Mouse (Mus musculus): Measurements from ENCODE around the gene Hp. TPM values are rescaled to one million over a fixed set of nuclear protein-coding genes. Genes with fewer than 3 reads are reported as not detected.
A peak's percentile ranks its signal among the peaks of the same experiment; 100 is the strongest.

The Hp gene
- polyA plus RNA-seq, 1 experiment from 2014 or later: 1.7 TPM

DNA sequence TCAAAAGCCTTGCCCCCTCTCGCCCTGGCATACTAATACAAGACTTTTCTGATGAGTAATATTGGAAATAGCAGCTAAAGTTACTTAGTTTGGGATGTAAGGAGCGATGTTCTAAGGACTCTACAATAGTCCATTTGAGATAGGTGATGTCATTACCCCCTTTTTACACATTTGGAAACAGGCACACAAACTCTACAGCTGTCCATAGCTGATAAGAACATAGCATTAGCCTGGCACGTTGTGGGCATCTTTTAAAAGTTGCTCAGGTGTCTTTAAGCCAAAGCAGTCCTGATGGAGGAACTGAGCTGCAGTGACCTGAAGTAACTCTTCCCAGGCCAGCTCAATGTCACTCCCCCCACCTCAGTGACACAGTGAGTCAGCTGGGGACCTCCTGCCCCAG is 12.4 kb upstream of the Hp start:
- Histone ChIP-seq H3K9ac (no peak overlapping the region), H3K4me1 (no peaks in the 10 kb centered on the region), H3K27ac (no peak overlapping the region), H3K27me3 (no peaks in the 10 kb centered on the region), H3K4me3 (no peak overlapping the region), H3K9me3 (no peaks in the 10 kb centered on the region), H3K36me3 (peaks cover 46% of the 10 kb centered on the region), H3K4me2 (replicated peaks) (no peak overlapping the region)
- ATAC-seq (ENCODE audit: low FRiP score, low read depth): no peak
- WGBS: 83% methylated on average over 3 of the region's 3 CpGs

DNA sequence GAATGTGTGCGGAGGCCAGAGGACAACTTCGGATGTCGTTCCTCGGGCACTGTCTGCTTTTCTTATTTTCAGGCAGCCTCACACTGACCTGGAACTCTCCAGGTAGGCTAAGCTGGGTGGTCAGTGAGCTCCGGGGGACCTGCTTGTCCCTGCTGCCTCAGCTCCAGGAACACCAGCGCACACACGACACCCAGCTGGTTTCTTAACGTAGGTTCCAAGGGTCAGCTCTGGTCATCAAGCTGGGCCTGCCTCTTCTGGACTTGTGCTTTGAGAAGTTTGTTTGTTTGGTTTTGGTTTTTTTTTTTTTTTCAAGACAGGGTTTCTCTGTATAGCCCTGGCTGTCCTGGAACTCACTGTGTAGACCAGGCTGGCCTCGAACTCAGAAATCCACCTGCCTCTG is 11.9 kb upstream of the Hp start:
- H3K9ac ChIP-seq: no peak overlapping the region
- H3K27ac ChIP-seq: no peak overlapping the region
- H3K9me3 ChIP-seq: no peaks in the 10 kb centered on the region
- no peak overlapping the region for H3K4me2 ChIP-seq (replicated peaks)
- 84% methylated on average over 9 of the region's 9 CpGs for WGBS
- H3K4me3 ChIP-seq: no peak overlapping the region
- no peaks in the 10 kb centered on the region for H3K4me1 ChIP-seq
- no peaks in the 10 kb centered on the region for H3K27me3 ChIP-seq
- H3K36me3 ChIP-seq: peaks cover 45% of the 10 kb centered on the region
- no peak for ATAC-seq (ENCODE audit: low FRiP score, low read depth)

DNA sequence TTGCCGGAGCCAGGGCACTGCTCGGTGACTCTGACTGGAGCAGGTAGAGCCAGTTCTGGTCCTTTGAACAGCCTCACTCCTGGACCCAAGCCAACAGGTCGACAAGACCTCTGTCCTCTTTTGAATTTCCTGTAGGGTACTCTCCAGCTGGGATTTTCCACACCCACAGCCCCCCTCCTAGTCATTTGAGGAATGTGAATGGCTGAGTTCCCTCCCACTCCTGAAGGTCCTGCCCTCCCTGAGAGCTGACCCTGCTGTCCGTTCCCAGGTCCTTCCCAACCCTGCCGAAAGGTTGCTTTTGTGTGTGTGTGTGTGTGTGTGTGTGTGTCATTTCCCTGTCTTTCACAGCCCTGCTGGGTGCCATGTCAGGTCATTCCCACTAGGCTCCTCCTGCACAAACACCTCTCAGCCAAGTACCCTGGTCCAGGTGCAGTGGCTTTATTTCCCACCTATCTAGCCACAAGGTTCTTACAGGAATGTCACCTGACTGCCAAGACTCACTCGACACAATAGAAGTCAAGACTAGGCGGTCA is 8.1 kb upstream of the Hp start:
- H3K4me2 ChIP-seq (replicated peaks): no peak overlapping the region
- no peak overlapping the region for H3K4me3 ChIP-seq
- ATAC-seq (ENCODE audit: low FRiP score, low read depth): no peak
- no peak overlapping the region for H3K27ac ChIP-seq
- no peaks in the 10 kb centered on the region; the same call in 1 of the 2 replicates for H3K9me3 ChIP-seq
- WGBS: 65% methylated on average over 7 of the region's 7 CpGs
- H3K27me3 ChIP-seq: no peaks in the 10 kb centered on the region
- H3K9ac ChIP-seq: no peak overlapping the region
- H3K36me3 ChIP-seq: peaks cover 8% of the 10 kb centered on the region
- no peaks in the 10 kb centered on the region for H3K4me1 ChIP-seq

GRCm38 (mm10) chr8:109585652-109586051 is 6.7 kb upstream of the Hp start:
- Histone ChIP-seq H3K9me3 (no peaks in the 10 kb centered on the region; the same call in 1 of the 2 replicates), H3K27me3 (no peaks in the 10 kb centered on the region), H3K4me3 (no peak overlapping the region), H3K9ac (no peak overlapping the region), H3K4me1 (no peaks in the 10 kb centered on the region), H3K36me3 (no peaks in the 10 kb centered on the region), H3K27ac (no peak overlapping the region), H3K4me2 (replicated peaks) (no peak overlapping the region)
- ATAC-seq (ENCODE audit: low FRiP score, low read depth): no peak

DNA sequence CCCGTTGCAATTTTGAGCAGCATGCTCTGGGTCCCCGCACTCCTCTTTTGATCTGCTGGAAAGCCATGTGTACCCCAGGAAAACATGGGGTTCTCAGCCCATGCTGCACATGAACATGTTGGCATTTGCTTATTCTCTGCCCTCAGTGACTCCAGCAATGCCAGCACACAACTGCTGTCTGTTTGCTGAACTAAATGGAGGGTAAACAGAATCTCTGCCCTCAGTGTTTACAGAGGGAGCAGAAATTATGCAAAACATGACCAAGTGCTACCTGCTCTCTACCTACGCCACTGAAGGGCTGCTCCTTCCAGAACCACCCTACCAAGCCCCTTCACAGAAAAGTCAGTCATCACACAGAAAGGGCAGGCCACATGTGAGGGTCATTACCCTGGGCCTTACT is 5.9 kb upstream of the Hp start:
- Histone ChIP-seq H3K4me2 (replicated peaks) (no peak overlapping the region), H3K4me1 (no peaks in the 10 kb centered on the region), H3K9ac (no peak overlapping the region), H3K4me3 (no peak overlapping the region), H3K36me3 (no peaks in the 10 kb centered on the region), H3K9me3 (no peaks in the 10 kb centered on the region; the same call in 1 of the 2 replicates), H3K27ac (no peak overlapping the region), H3K27me3 (no peaks in the 10 kb centered on the region)
- ATAC-seq (ENCODE audit: low FRiP score, low read depth): no peak
- WGBS: 83% methylated on average over 3 of the region's 3 CpGs

DNA sequence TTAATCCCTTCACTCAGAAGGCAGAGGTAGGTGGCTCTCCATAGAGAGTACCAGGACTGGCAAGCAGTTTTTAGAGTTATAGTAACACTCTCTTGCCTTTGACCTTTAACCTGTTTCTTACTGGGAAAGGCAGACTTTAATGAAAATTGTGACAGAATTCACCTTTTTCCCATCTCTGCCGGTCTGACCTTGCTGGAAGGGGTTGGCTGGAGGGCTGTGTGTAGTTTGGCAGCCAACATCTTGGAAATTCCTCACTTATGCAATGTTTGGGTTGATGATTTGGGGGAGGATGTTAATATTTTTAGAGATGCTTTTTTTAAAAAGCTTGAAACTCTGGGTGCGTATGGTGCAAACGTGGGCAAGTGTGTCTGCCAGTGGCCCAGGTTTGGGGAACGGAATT is 5.3 kb upstream of the Hp start:
- 75% methylated on average over 4 of the region's 4 CpGs for WGBS
- no peaks in the 10 kb centered on the region for H3K36me3 ChIP-seq
- no peak overlapping the region for H3K27ac ChIP-seq
- H3K4me3 ChIP-seq: no peak overlapping the region
- no peaks in the 10 kb centered on the region; the same call in 1 of the 2 replicates for H3K9me3 ChIP-seq
- H3K27me3 ChIP-seq: no peaks in the 10 kb centered on the region
- ATAC-seq (ENCODE audit: low FRiP score, low read depth): no peak
- no peak overlapping the region for H3K9ac ChIP-seq
- no peaks in the 10 kb centered on the region for H3K4me1 ChIP-seq
- no peak overlapping the region for H3K4me2 ChIP-seq (replicated peaks)

DNA sequence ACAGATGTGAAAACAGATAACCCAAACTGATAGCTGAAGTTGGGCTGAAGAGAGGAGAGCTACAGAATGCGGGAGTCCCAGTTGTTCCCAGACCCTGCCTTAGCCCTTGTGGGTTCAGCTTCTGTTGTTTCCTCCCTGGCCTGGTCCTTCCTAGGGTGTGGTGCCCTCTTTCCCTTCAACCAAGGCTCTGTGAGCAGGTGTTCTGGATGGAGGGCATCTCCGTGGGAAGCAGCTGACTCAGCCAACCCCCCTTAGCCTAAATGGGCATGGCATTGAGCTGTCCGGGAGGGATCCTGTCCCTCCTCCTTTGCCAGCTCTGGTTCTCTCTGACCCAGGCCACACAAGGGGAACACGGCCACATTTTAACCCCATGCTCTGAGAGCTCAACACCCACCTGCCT is 2.7 kb downstream of the Hp start:
- H3K9ac ChIP-seq: no peak overlapping the region
- peaks cover 15% of the 10 kb centered on the region for H3K36me3 ChIP-seq
- no peak for ATAC-seq (ENCODE audit: low FRiP score, low read depth)
- WGBS: 72% methylated on average over 4 of the region's 4 CpGs
- H3K4me3 ChIP-seq: no peak overlapping the region
- H3K4me1 ChIP-seq: no peaks in the 10 kb centered on the region
- H3K27ac ChIP-seq: no peak overlapping the region
- H3K9me3 ChIP-seq: no peaks in the 10 kb centered on the region
- H3K4me2 ChIP-seq (replicated peaks): no peak overlapping the region
- H3K27me3 ChIP-seq: no peaks in the 10 kb centered on the region

GRCm38 (mm10) chr8:109571139-109571538 is 7.8 kb downstream of the Hp start:
- H3K4me1 ChIP-seq: peaks cover 8% of the 10 kb centered on the region; the same call in 1 of the 2 replicates
- H3K36me3 ChIP-seq: peaks cover 38% of the 10 kb centered on the region
- H3K27ac ChIP-seq: no peak overlapping the region
- no peak overlapping the region for H3K4me3 ChIP-seq
- H3K27me3 ChIP-seq: no peaks in the 10 kb centered on the region
- no peak overlapping the region for H3K4me2 ChIP-seq (replicated peaks)
- no peaks in the 10 kb centered on the region for H3K9me3 ChIP-seq
- H3K9ac ChIP-seq: no peak overlapping the region
- WGBS: 87% methylated on average over 12 of the region's 12 CpGs
- ATAC-seq (ENCODE audit: low FRiP score, low read depth): no peak

- Histone ChIP-seq H3K27me3 (no peaks in the 10 kb centered on the region), H3K4me2 (replicated peaks) (peak within 1 kb of the TSS; percentile 96), H3K27ac (peak within 1 kb of the TSS; percentile 92), H3K9ac (peak within 1 kb of the TSS; percentile 95), H3K9me3 (no peaks in the 10 kb centered on the region), H3K4me1 (peaks cover 15% of the 10 kb centered on the region), H3K36me3 (peaks cover 40% of the 10 kb centered on the region), H3K4me3 (peak within 1 kb of the TSS; percentile 94)
- under 1% methylated on average over 52 of the region's 52 CpGs for WGBS
- ATAC-seq (ENCODE audit: low FRiP score, low read depth): peak; percentile 100
These were observed 13.3 kb downstream of the Hp start, which contains the start of the genes Dhx38 and Txnl4b for GRCm38 (mm10) chr8:109565498-109566333. Gene Dhx38 (minus strand): TSS chr8:109565861. Gene Txnl4b (plus strand): TSS chr8:109565892.

DNA sequence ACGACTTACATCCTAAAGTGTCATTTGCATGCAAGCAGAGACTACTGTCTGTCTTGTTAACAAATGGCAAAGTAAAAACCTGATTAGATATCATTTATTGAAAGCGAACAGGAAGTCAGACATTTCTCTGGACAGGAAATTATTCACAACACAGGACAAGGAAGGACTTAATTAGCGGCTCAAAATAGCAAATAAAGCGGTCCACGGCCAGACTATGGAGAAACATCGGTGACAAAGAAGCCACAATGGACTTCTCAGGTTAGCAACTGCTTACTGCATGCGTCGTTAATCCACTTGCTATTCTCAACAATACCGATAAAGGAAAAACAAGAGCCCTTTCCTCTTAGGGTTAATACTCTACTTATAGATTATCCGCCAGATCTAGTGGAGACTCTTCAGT is 14.2 kb downstream of the Hp start:
- H3K27ac ChIP-seq: peak overlapping the region; percentile 92; the same call in 1 of the 2 replicates
- WGBS: 5% methylated on average over 10 of the region's 10 CpGs
- H3K9me3 ChIP-seq: no peaks in the 10 kb centered on the region
- peaks cover 15% of the 10 kb centered on the region for H3K4me1 ChIP-seq
- H3K36me3 ChIP-seq: peaks cover 40% of the 10 kb centered on the region
- H3K9ac ChIP-seq: peak overlapping the region; percentile 95
- no peak for ATAC-seq (ENCODE audit: low FRiP score, low read depth)
- H3K4me3 ChIP-seq: peak overlapping the region; percentile 94
- H3K4me2 ChIP-seq (replicated peaks): peak overlapping the region; percentile 96
- no peaks in the 10 kb centered on the region for H3K27me3 ChIP-seq

DNA sequence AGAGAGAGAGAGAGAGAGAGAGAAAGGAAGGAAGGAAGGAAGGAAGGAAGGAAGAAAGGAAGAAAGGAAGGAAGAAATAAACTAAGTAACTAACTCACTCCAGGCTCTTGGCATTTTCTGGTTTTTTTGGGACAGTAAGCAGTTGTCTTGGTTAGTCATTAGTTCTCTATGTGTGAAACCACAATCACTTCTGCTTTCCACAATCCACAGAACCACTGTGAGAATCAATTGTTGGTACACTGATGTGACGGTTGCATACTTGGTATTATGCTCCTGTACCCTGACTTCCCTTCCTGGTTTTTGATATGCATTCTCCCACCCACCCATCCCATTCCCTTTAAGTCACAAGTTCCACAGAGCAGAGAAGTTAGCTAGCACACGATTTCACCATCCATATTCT is 15.1 kb downstream of the Hp start:
- H3K36me3 ChIP-seq: peaks cover 40% of the 10 kb centered on the region
- H3K27me3 ChIP-seq: no peaks in the 10 kb centered on the region
- ATAC-seq (ENCODE audit: low FRiP score, low read depth): no peak
- H3K4me3 ChIP-seq: no peak overlapping the region
- no peak overlapping the region for H3K9ac ChIP-seq
- peaks cover 15% of the 10 kb centered on the region for H3K4me1 ChIP-seq
- no peaks in the 10 kb centered on the region for H3K9me3 ChIP-seq
- no peak overlapping the region for H3K27ac ChIP-seq
- H3K4me2 ChIP-seq (replicated peaks): peak overlapping the region; percentile 96
- 78% methylated on average over 2 of the region's 2 CpGs for WGBS

DNA sequence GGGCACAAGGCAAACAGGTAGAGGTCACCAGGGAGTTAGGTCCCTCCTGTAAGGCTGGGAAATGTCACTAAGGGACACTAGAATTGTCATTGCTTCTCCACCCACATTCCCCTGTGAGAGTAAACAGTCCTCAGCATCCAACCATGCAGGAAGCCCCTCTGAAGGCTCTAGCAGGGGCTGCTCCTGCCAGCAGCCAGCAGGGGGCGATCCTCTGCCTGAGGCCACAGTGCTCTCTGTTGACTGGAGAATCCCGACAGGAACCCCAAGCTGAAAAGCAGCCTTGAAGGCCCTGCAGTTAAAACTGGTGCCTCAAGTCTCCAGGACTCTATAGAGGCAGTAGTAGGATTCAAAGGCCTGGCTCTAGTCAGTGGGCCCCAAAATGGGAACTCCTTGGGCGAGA is 27.3 kb downstream of the Hp start:
- H3K27me3 ChIP-seq: no peaks in the 10 kb centered on the region
- no peaks in the 10 kb centered on the region for H3K4me1 ChIP-seq
- no peaks in the 10 kb centered on the region for H3K9me3 ChIP-seq
- no peak overlapping the region for H3K4me2 ChIP-seq (replicated peaks)
- H3K36me3 ChIP-seq: peaks cover 100% of the 10 kb centered on the region
- 47% methylated on average over 3 of the region's 3 CpGs for WGBS
- ATAC-seq (ENCODE audit: low FRiP score, low read depth): no peak
- H3K4me3 ChIP-seq: no peak overlapping the region
- no peak overlapping the region for H3K27ac ChIP-seq
- H3K9ac ChIP-seq: no peak overlapping the region

All from limb, embryonic 13.5 days (tissue).